Mouse (Mus musculus) cerebellum, adult 2 months (tissue): ENCODE measurements around the gene Anks1b. TPM values are rescaled to one million over a fixed set of nuclear protein-coding genes. Genes with fewer than 3 reads are reported as not detected.

ENCODE experiments used
- DNase-seq, 2 experiments: peaks; one replicate each; pipeline ENCODE4 v3.0.0; 2021
- H3K27ac ChIP-seq: fragments of 200-500 bp; 2 replicates; pipeline ENCODE4 v1.5.1; 2012; ENCODE audit warnings: low read length, control low read depth, inconsistent platforms; ENCODE audit not compliant: insufficient read depth
- H3K27me3 ChIP-seq: fragments of 200-500 bp; 2 replicates; pipeline ENCODE4 v1.6.1; 2012; ENCODE audit warnings: inconsistent platforms, mild to moderate bottlenecking, low read length, moderate library complexity; ENCODE audit not compliant: control insufficient read depth, insufficient read depth
- H3K4me1 ChIP-seq: fragments of 200-500 bp; 2 replicates; pipeline ENCODE4 v1.6.1; 2011; ENCODE audit warnings: low read length; ENCODE audit not compliant: control insufficient read depth, insufficient read depth
- H3K4me3 ChIP-seq: fragments of 200-500 bp; replicated peaks from 2 replicates; pipeline ENCODE3; 2011; ENCODE audit warnings: mild to moderate bottlenecking, low read depth, low read length, control low read depth; ENCODE audit not compliant: insufficient read depth
- CTCF ChIP-seq: fragments of 200-500 bp; IDR thresholded peaks from 2 replicates; pipeline ENCODE4 v1.5.1; 2011; ENCODE audit warnings: low read depth, mild to moderate bottlenecking, control low read depth, low read length, moderate library complexity, borderline replicate concordance; ENCODE audit not compliant: insufficient read depth
- POLR2A ChIP-seq: fragments of 200-500 bp; IDR thresholded peaks from 2 replicates; pipeline ENCODE4 v1.6.1; 2011; ENCODE audit warnings: low read length, control low read depth, borderline replicate concordance; ENCODE audit not compliant: insufficient read depth
- WGBS: fragments of 180-500 bp; shearing (Covaris S2); methylation state at CpG from one replicate; pipeline ENCODE4 v1.1.7; 2018; 5-methylcytosine and 5-hydroxymethylcytosine counted together
- polyA plus RNA-seq: library from polyadenylated mRNA; depleted of rRNA; stranded (reverse); fragments of >200 nt; gene quantifications from 2 replicates; pipeline ENCODE4 v1.2.3, GENCODE M21; 2012

The Anks1b gene
- polyA plus RNA-seq, 1 experiment, result 162 TPM

- WGBS, result 13% methylated on average over 29 of the region's 29 CpGs
- no peak for TF ChIP-seq POLR2A
- no peak for TF ChIP-seq CTCF
- DNase-seq, result peak; percentile 44 to 50
- peak overlapping the region; percentile 49 for H3K4me3 ChIP-seq
- no peaks in the 10 kb centered on the region; the same call in 1 of the 2 replicates for H3K4me1 ChIP-seq
- H3K27ac ChIP-seq, result 0 out of 2 replicates have a peak overlapping the region, but pooled peaks have one; percentile 0
- H3K27me3 ChIP-seq, result no peaks in the 10 kb centered on the region
These were observed 703.1 kb downstream of the Anks1b start for GRCm38 (mm10) chr10:90576191-90577098.

- TF ChIP-seq CTCF, result no peak
- TF ChIP-seq POLR2A, result no peak
- no peaks in the 10 kb centered on the region; the same call in 1 of the 2 replicates for H3K4me1 ChIP-seq
- H3K27ac ChIP-seq, result no peak overlapping the region
- 53% methylated on average over 6 of the region's 6 CpGs for WGBS
- H3K27me3 ChIP-seq, result no peaks in the 10 kb centered on the region
- peak overlapping the region; percentile 49 for H3K4me3 ChIP-seq
- DNase-seq, result no peak
These were observed 703.8 kb downstream of the Anks1b start for GRCm38 (mm10) chr10:90577099-90577461.

- H3K4me1 ChIP-seq, result peaks cover under 1% of the 10 kb centered on the region; the same call in 1 of the 2 replicates
- TF ChIP-seq POLR2A (no peak), CTCF (no peak)
- H3K27ac ChIP-seq, result no peak overlapping the region
- no peaks in the 10 kb centered on the region for H3K27me3 ChIP-seq
- no peak for DNase-seq
- WGBS, result 79% methylated on average over 9 of the region's 9 CpGs
- no peak overlapping the region for H3K4me3 ChIP-seq
These were observed 704.5 kb downstream of the Anks1b start for GRCm38 (mm10) chr10:90577777-90578176.

GRCm38 (mm10) chr10:90579970-90580369 is 706.7 kb downstream of the Anks1b start:
- WGBS, result 88% methylated on average over 5 of the region's 5 CpGs
- Histone ChIP-seq H3K27ac (no peak overlapping the region), H3K27me3 (no peaks in the 10 kb centered on the region), H3K4me3 (no peak overlapping the region), H3K4me1 (peaks cover 2% of the 10 kb centered on the region; the same call in 1 of the 2 replicates)
- no peak for DNase-seq
- TF ChIP-seq CTCF (no peak), POLR2A (no peak)

- no peak overlapping the region for H3K4me3 ChIP-seq
- no peak overlapping the region for H3K27ac ChIP-seq
- H3K4me1 ChIP-seq, result peaks cover 2% of the 10 kb centered on the region; the same call in 1 of the 2 replicates
- no peaks in the 10 kb centered on the region for H3K27me3 ChIP-seq
- WGBS, result 90% methylated on average over 4 of the region's 4 CpGs
- DNase-seq, result no peak
- TF ChIP-seq POLR2A, result no peak
- TF ChIP-seq CTCF, result no peak
These were observed 710.7 kb downstream of the Anks1b start for GRCm38 (mm10) chr10:90584052-90584451.

- 0 out of 2 replicates have a peak overlapping the region, but pooled peaks have one; percentile 4 for H3K27ac ChIP-seq
- TF ChIP-seq POLR2A (no peak), CTCF (no peak)
- 17% methylated on average over 3 of the region's 3 CpGs for WGBS
- peak in 1 of 2 experiments; percentile 33 for DNase-seq
- peaks cover 24% of the 10 kb centered on the region for H3K4me1 ChIP-seq
- peak overlapping the region; percentile 11 for H3K4me3 ChIP-seq
- no peaks in the 10 kb centered on the region for H3K27me3 ChIP-seq
These were observed 722.8 kb downstream of the Anks1b start for GRCm38 (mm10) chr10:90596142-90596541.

GRCm38 (mm10) chr10:90596576-90596975 is 723.3 kb downstream of the Anks1b start:
- TF ChIP-seq POLR2A (no peak), CTCF (no peak)
- 10% methylated on average over 3 of the region's 3 CpGs for WGBS
- H3K27me3 ChIP-seq, result no peaks in the 10 kb centered on the region
- H3K27ac ChIP-seq, result peak overlapping the region; percentile 4; the same call in 1 of the 2 replicates
- no peak overlapping the region for H3K4me3 ChIP-seq
- DNase-seq, result peak; percentile 47 to 68
- H3K4me1 ChIP-seq, result peaks cover 24% of the 10 kb centered on the region

- H3K27me3 ChIP-seq, result no peaks in the 10 kb centered on the region
- H3K27ac ChIP-seq, result peak overlapping the region; percentile 85
- no peak for TF ChIP-seq POLR2A
- no peak for TF ChIP-seq CTCF
- no peak for DNase-seq
- no peak overlapping the region for H3K4me3 ChIP-seq
- H3K4me1 ChIP-seq, result peaks cover 26% of the 10 kb centered on the region
These were observed 725.8 kb downstream of the Anks1b start for GRCm38 (mm10) chr10:90599149-90599548.
